Mouse (Mus musculus) embryonic facial prominence, embryonic 11.5 days (tissue): ENCODE measurements around the gene Sh3kbp1. TPM values are rescaled to one million over a fixed set of nuclear protein-coding genes. Genes with fewer than 3 reads are reported as not detected.

Source experiments
- ATAC-seq: fragments of 200-750 bp; cut with Nextera tagmentation; replicated peaks from 2 replicates; pipeline ENCODE4 v1.8.0; 2017; ENCODE audit warnings: low read depth; ENCODE audit not compliant: insufficient number of reproducible peaks, low FRiP score, low TSS enrichment
- DNase-seq: peaks from one replicate; pipeline ENCODE4 v3.0.0-alpha.2; 2015; ENCODE audit warnings: low spot score
- H3K27ac ChIP-seq: fragments of 300-500 bp; sonication (generic); replicated peaks from 2 replicates; pipeline ENCODE4 v1.5.1; 2014; ENCODE audit warnings: mild to moderate bottlenecking, low read depth, low read length, control low read depth
- H3K27me3 ChIP-seq: fragments of 300-500 bp; sonication (generic); 2 replicates; pipeline ENCODE4 v1.6.1; 2014; ENCODE audit warnings: mild to moderate bottlenecking, low read length, moderate library complexity, mixed read lengths; ENCODE audit not compliant: control insufficient read depth, insufficient read depth
- H3K36me3 ChIP-seq: fragments of 300-500 bp; sonication (generic); replicated peaks from 2 replicates; pipeline ENCODE4 v1.6.1; 2014; ENCODE audit warnings: low read depth, mild to moderate bottlenecking, low read length, moderate library complexity, mixed read lengths; ENCODE audit not compliant: control insufficient read depth, insufficient read depth
- H3K4me1 ChIP-seq: fragments of 300-500 bp; sonication (generic); 2 replicates; pipeline ENCODE4 v1.6.1; 2014; ENCODE audit warnings: low read length, mixed read lengths; ENCODE audit not compliant: control insufficient read depth, insufficient read depth
- H3K4me2 ChIP-seq: fragments of 300-500 bp; sonication (generic); 2 replicates; pipeline ENCODE4 v1.6.1; 2014; ENCODE audit warnings: low read depth, mild to moderate bottlenecking, control low read depth, low read length, moderate library complexity
- H3K4me3 ChIP-seq: fragments of 300-500 bp; sonication (generic); 2 replicates; pipeline ENCODE4 v1.5.1; 2014; ENCODE audit warnings: low read depth, low read length, control low read depth
- H3K9ac ChIP-seq: fragments of 300-500 bp; sonication (generic); replicated peaks from 2 replicates; pipeline ENCODE4 v1.6.1; 2014; ENCODE audit warnings: mild to moderate bottlenecking, control low read depth, low read length
- H3K9me3 ChIP-seq: fragments of 300-500 bp; sonication (generic); replicated peaks from 2 replicates; pipeline ENCODE4 v1.6.1; 2016; ENCODE audit warnings: mild to moderate bottlenecking, low read length, inconsistent platforms, mixed read lengths; ENCODE audit not compliant: control insufficient read depth
- WGBS: fragments of 180-500 bp; shearing (Covaris S2); extraction: QIAGEN DNeasy Blood & Tissue Kit; methylation state at CpG from one replicate; pipeline ENCODE4 v1.1.7; 2014; 5-methylcytosine and 5-hydroxymethylcytosine counted together
- polyA plus RNA-seq: library from polyadenylated mRNA; unstranded; fragments of >200 nt; fragmentation: Nextera tagmentation; extraction: Ambion mirVana; gene quantifications from 2 replicates; pipeline ENCODE4 v1.2.1, GENCODE M21; 2014

Sh3kbp1 gene
- polyA plus RNA-seq, 1 experiment from 2014 or later = 36.0 TPM

- Histone ChIP-seq H3K27me3 (no peaks in the 10 kb centered on the region), H3K4me2 (peak overlapping the region; percentile 56), H3K4me3 (peak overlapping the region; percentile 39), H3K4me1 (no peaks in the 10 kb centered on the region), H3K27ac (no peak overlapping the region), H3K9ac (peak overlapping the region; percentile 69), H3K9me3 (no peaks in the 10 kb centered on the region), H3K36me3 (no peaks in the 10 kb centered on the region)
- WGBS = 18% methylated on average over 54 of the region's 56 CpGs
- DNase-seq (peak; percentile 40), ATAC-seq (peak; percentile 72)
Observed at GRCm38 (mm10) chrX:159627588-159628566, 805 bp downstream of the Sh3kbp1 start.

GRCm38 (mm10) chrX:159628629-159629028, 1.6 kb downstream of the Sh3kbp1 start:
- 52% methylated on average over 4 of the region's 4 CpGs for WGBS
- H3K27me3 ChIP-seq = no peaks in the 10 kb centered on the region

GRCm38 (mm10) chrX:159629203-159629602, 2.1 kb downstream of the Sh3kbp1 start:
- ATAC-seq (no peak), DNase-seq (no peak)
- 33% methylated on average over 2 of the region's 2 CpGs for WGBS
- H3K9ac ChIP-seq = no peak overlapping the region
- no peaks in the 10 kb centered on the region for H3K4me1 ChIP-seq
- no peak overlapping the region for H3K4me3 ChIP-seq
- no peaks in the 10 kb centered on the region for H3K36me3 ChIP-seq
- H3K27me3 ChIP-seq = no peaks in the 10 kb centered on the region
- H3K9me3 ChIP-seq = no peaks in the 10 kb centered on the region
- no peak overlapping the region for H3K27ac ChIP-seq
- no peak overlapping the region for H3K4me2 ChIP-seq

More at GRCm38 (mm10) chrX:159628629-159629028, 1.6 kb downstream of the Sh3kbp1 start:
- no peak overlapping the region for H3K27ac ChIP-seq
- no peaks in the 10 kb centered on the region for H3K36me3 ChIP-seq
- peak overlapping the region; percentile 39; the same call in 1 of the 2 replicates for H3K4me3 ChIP-seq
- H3K4me1 ChIP-seq = no peaks in the 10 kb centered on the region
- DNase-seq (no peak), ATAC-seq (no peak)
- H3K9ac ChIP-seq = no peak overlapping the region
- H3K9me3 ChIP-seq = no peaks in the 10 kb centered on the region
- peak overlapping the region; percentile 56 for H3K4me2 ChIP-seq

GRCm38 (mm10) chrX:159638500-159639227, 11.6 kb downstream of the Sh3kbp1 start:
- Histone ChIP-seq H3K36me3 (no peaks in the 10 kb centered on the region), H3K27ac (no peak overlapping the region), H3K4me3 (no peak overlapping the region), H3K4me2 (no peak overlapping the region), H3K27me3 (no peaks in the 10 kb centered on the region; the same call in 1 of the 2 replicates), H3K4me1 (no peaks in the 10 kb centered on the region), H3K9me3 (no peaks in the 10 kb centered on the region), H3K9ac (no peak overlapping the region)
- no peak for DNase-seq
- ATAC-seq = no peak
- 85% methylated on average over 4 of the region's 4 CpGs for WGBS

- WGBS = 75% methylated on average over 4 of the region's 4 CpGs
- Histone ChIP-seq H3K9ac (no peak overlapping the region), H3K4me3 (no peak overlapping the region), H3K9me3 (no peaks in the 10 kb centered on the region), H3K4me2 (no peak overlapping the region), H3K27me3 (no peaks in the 10 kb centered on the region; the same call in 1 of the 2 replicates), H3K4me1 (no peaks in the 10 kb centered on the region), H3K36me3 (no peaks in the 10 kb centered on the region), H3K27ac (no peak overlapping the region)
- no peak for ATAC-seq
- DNase-seq = no peak
Observed at GRCm38 (mm10) chrX:159639991-159640390, 12.9 kb downstream of the Sh3kbp1 start.

- no peak overlapping the region for H3K4me2 ChIP-seq
- H3K4me3 ChIP-seq = no peak overlapping the region
- H3K9ac ChIP-seq = no peak overlapping the region
- no peaks in the 10 kb centered on the region for H3K4me1 ChIP-seq
- no peak overlapping the region for H3K27ac ChIP-seq
- 89% methylated on average over 3 of the region's 3 CpGs for WGBS
- DNase-seq = no peak
- no peaks in the 10 kb centered on the region for H3K27me3 ChIP-seq
- H3K9me3 ChIP-seq = no peaks in the 10 kb centered on the region
- ATAC-seq = no peak
- H3K36me3 ChIP-seq = no peaks in the 10 kb centered on the region
Observed at GRCm38 (mm10) chrX:159645314-159645713, 18.2 kb downstream of the Sh3kbp1 start.

- H3K27ac ChIP-seq = no peak overlapping the region
- H3K27me3 ChIP-seq = no peaks in the 10 kb centered on the region; the same call in 1 of the 2 replicates
- no peak overlapping the region for H3K4me3 ChIP-seq
- H3K4me1 ChIP-seq = no peaks in the 10 kb centered on the region
- no peak overlapping the region for H3K9ac ChIP-seq
- no peak overlapping the region for H3K4me2 ChIP-seq
- DNase-seq = no peak
- ATAC-seq = no peak
- WGBS = 85% methylated on average over 5 of the region's 5 CpGs
- no peaks in the 10 kb centered on the region for H3K9me3 ChIP-seq
- H3K36me3 ChIP-seq = no peaks in the 10 kb centered on the region
Observed at GRCm38 (mm10) chrX:159647564-159647963, 20.5 kb downstream of the Sh3kbp1 start.
